Mouse (Mus musculus) liver, postnatal 0 days (tissue): ENCODE measurements around the gene Gsap. TPM values are rescaled to one million over a fixed set of nuclear protein-coding genes. Genes with fewer than 3 reads are reported as not detected.

Experiments used
- ATAC-seq: fragments of 200-750 bp; cut with Nextera tagmentation; 2 replicates; pipeline ENCODE4 v1.8.0; 2017; ENCODE audit warnings: mild to moderate bottlenecking, moderate library complexity
- DNase-seq: peaks from one replicate; pipeline ENCODE4 v3.0.0-alpha.2; 2016
- H3K27ac ChIP-seq: fragments of 300-500 bp; sonication (generic); 2 replicates; pipeline ENCODE4 v1.5.1; 2014; ENCODE audit warnings: antibody characterized with exemption, moderate library complexity, mild to moderate bottlenecking, low read depth
- H3K27me3 ChIP-seq: fragments of 300-500 bp; sonication (generic); 2 replicates; pipeline ENCODE4 v1.6.1; 2014; ENCODE audit warnings: low read length, control low read depth, mixed read lengths; ENCODE audit not compliant: insufficient read depth
- H3K36me3 ChIP-seq: fragments of 300-500 bp; sonication (generic); replicated peaks from 2 replicates; pipeline ENCODE4 v1.6.1; 2014; ENCODE audit warnings: mild to moderate bottlenecking, control low read depth, low read length, moderate library complexity, mixed read lengths; ENCODE audit not compliant: insufficient read depth
- H3K4me1 ChIP-seq: fragments of 300-500 bp; sonication (generic); 2 replicates; pipeline ENCODE4 v1.6.1; 2014; ENCODE audit warnings: antibody characterized with exemption, mild to moderate bottlenecking, control low read depth; ENCODE audit not compliant: insufficient read depth
- H3K4me2 ChIP-seq: fragments of 300-500 bp; sonication (generic); 2 replicates; pipeline ENCODE4 v1.6.1; 2014; ENCODE audit warnings: low read depth, mild to moderate bottlenecking, low read length, moderate library complexity, mixed read lengths
- H3K4me3 ChIP-seq: fragments of 300-500 bp; sonication (generic); 2 replicates; pipeline ENCODE4 v1.5.1; 2014; ENCODE audit warnings: low read depth, low read length
- H3K9ac ChIP-seq: fragments of 300-500 bp; sonication (generic); replicated peaks from 2 replicates; pipeline ENCODE4 v1.6.1; 2014; ENCODE audit warnings: mild to moderate bottlenecking, moderate library complexity
- H3K9me3 ChIP-seq: fragments of 300-500 bp; sonication (generic); 2 replicates; pipeline ENCODE4 v1.6.1; 2016; ENCODE audit warnings: mild to moderate bottlenecking, control low read depth, low read length, mixed read lengths
- CTCF ChIP-seq: sonication (generic); IDR thresholded peaks from 2 replicates; pipeline ENCODE4 v1.5.1; 2016; ENCODE audit warnings: antibody characterized with exemption, low read depth
- EP300 ChIP-seq: IDR thresholded peaks from 2 replicates; pipeline ENCODE4 v1.6.1; 2016; ENCODE audit warnings: antibody characterized with exemption, low read depth, mild to moderate bottlenecking
- WGBS: fragments of 180-500 bp; shearing (Covaris S2); extraction: QIAGEN DNeasy Blood & Tissue Kit; methylation state at CpG from one replicate; pipeline ENCODE4 v1.1.7; 2014; ENCODE audit not compliant: insufficient replicate concordance; 5-methylcytosine and 5-hydroxymethylcytosine counted together
- polyA plus RNA-seq: library from polyadenylated mRNA; unstranded; fragments of >200 nt; fragmentation: Nextera tagmentation; extraction: Ambion mirVana; gene quantifications from 2 replicates; pipeline ENCODE4 v1.2.1, GENCODE M21; 2015

The Gsap gene
- polyA plus RNA-seq, 1 experiment from 2014 or later = 2.9 TPM

GRCm38 (mm10) chr5:21288658-21289435, 102.8 kb downstream of the Gsap start:
- TF ChIP-seq EP300 = no peak
- TF ChIP-seq CTCF = no peak
- no peaks in the 10 kb centered on the region for H3K27me3 ChIP-seq
- ATAC-seq (0 out of 2 replicates have a peak, but pooled peaks have one; percentile 19), DNase-seq (no peak)
- H3K36me3 ChIP-seq = no peaks in the 10 kb centered on the region
- no peaks in the 10 kb centered on the region for H3K9me3 ChIP-seq
- H3K4me1 ChIP-seq = no peaks in the 10 kb centered on the region
- WGBS = 53% methylated on average over 7 of the region's 7 CpGs
- H3K4me2 ChIP-seq = no peak overlapping the region
- no peak overlapping the region for H3K27ac ChIP-seq
- H3K9ac ChIP-seq = no peak overlapping the region
- no peak overlapping the region for H3K4me3 ChIP-seq

DNA sequence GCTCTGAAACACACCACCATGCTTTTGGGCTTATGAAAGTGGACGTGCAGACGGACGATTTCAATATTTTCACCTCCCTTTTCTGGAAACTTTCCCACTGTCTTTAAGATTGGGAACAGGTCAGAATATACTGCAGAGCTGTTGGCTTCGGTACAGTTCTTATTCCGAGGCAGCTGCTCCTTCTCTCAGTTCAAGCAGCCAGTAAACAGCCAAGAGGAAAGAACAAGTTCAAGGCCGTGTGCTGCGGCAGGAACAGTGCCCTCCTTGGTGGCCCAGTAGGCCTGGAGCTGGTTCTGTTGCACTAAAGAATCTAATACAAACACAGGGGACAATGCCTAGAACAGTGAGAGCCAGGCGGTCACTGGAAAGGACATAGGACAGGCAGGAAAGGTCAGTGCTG, 104.5 kb downstream of the Gsap start:
- H3K27me3 ChIP-seq = no peaks in the 10 kb centered on the region
- no peak overlapping the region for H3K4me2 ChIP-seq
- no peaks in the 10 kb centered on the region for H3K36me3 ChIP-seq
- no peaks in the 10 kb centered on the region for H3K9me3 ChIP-seq
- 78% methylated on average over 8 of the region's 8 CpGs for WGBS
- H3K4me1 ChIP-seq = no peaks in the 10 kb centered on the region
- ATAC-seq (no peak), DNase-seq (no peak)
- H3K9ac ChIP-seq = no peak overlapping the region
- H3K4me3 ChIP-seq = no peak overlapping the region
- TF ChIP-seq CTCF (no peak), EP300 (no peak)
- H3K27ac ChIP-seq = no peak overlapping the region

- H3K4me3 ChIP-seq = no peak overlapping the region
- H3K27me3 ChIP-seq = no peaks in the 10 kb centered on the region
- ATAC-seq = no peak
- TF ChIP-seq CTCF = no peak
- no peak for TF ChIP-seq EP300
- no peak overlapping the region for H3K4me2 ChIP-seq
- no peaks in the 10 kb centered on the region for H3K4me1 ChIP-seq
- no peak overlapping the region for H3K27ac ChIP-seq
- 76% methylated on average over 8 of the region's 8 CpGs for WGBS
- H3K9me3 ChIP-seq = no peaks in the 10 kb centered on the region
- H3K9ac ChIP-seq = no peak overlapping the region
- H3K36me3 ChIP-seq = no peaks in the 10 kb centered on the region
- no peak for DNase-seq
Measured at GRCm38 (mm10) chr5:21295683-21296082, 109.6 kb downstream of the Gsap start.

DNA sequence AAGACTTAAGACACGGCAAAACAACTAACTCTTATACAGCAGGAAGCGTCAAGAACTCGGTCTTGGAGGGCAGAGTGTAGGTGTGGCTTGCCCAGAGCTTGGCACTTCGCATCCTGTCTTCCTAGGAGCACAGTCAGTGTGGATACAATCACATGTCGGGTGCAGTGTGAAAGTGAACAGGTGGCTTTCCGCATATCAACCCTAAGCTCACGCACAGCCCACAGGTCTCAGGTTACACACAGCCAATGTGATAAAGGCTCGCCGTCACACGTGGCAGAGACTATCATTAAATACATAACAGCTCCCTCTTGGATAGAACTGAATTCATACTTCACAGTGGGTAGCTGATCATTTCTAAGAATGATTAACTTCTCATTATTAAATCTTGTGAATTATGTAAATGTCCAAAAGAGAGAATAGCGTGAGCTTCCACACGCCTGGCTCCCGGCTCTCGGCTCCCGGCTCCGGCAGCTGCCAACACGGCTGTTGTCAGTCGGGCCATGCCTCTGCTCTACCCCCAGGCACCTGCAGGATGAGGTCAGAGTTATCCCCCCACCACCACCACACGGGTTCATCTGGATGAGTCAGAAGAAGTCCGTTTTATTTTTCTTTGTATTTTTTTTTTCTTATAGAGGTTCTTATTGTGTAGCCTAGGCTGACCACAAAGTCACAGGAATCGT, 113.2 kb downstream of the Gsap start:
- no peaks in the 10 kb centered on the region for H3K9me3 ChIP-seq
- H3K4me2 ChIP-seq = no peak overlapping the region
- no peak overlapping the region for H3K27ac ChIP-seq
- no peak overlapping the region for H3K9ac ChIP-seq
- no peak for DNase-seq
- no peaks in the 10 kb centered on the region for H3K4me1 ChIP-seq
- H3K27me3 ChIP-seq = no peaks in the 10 kb centered on the region
- TF ChIP-seq CTCF (no peak), EP300 (no peak)
- H3K36me3 ChIP-seq = no peaks in the 10 kb centered on the region
- no peak overlapping the region for H3K4me3 ChIP-seq
- 74% methylated on average over 21 of the region's 21 CpGs for WGBS
- ATAC-seq = no peak

- 79% methylated on average over 3 of the region's 3 CpGs for WGBS
Measured at GRCm38 (mm10) chr5:21300058-21300457, 114.0 kb downstream of the Gsap start.

GRCm38 (mm10) chr5:21301011-21301410, 115.0 kb downstream of the Gsap start:
- H3K9me3 ChIP-seq = no peaks in the 10 kb centered on the region
- H3K4me2 ChIP-seq = no peak overlapping the region
- TF ChIP-seq CTCF = no peak
- TF ChIP-seq EP300 = no peak
- no peaks in the 10 kb centered on the region for H3K27me3 ChIP-seq
- H3K4me1 ChIP-seq = no peaks in the 10 kb centered on the region
- DNase-seq (no peak), ATAC-seq (no peak)
- H3K36me3 ChIP-seq = no peaks in the 10 kb centered on the region
- no peak overlapping the region for H3K9ac ChIP-seq
- H3K4me3 ChIP-seq = no peak overlapping the region
- H3K27ac ChIP-seq = no peak overlapping the region
- WGBS = 66% methylated on average over 6 of the region's 6 CpGs

More at GRCm38 (mm10) chr5:21300058-21300457, 114.0 kb downstream of the Gsap start:
- no peak overlapping the region for H3K27ac ChIP-seq
- H3K36me3 ChIP-seq = no peaks in the 10 kb centered on the region
- H3K4me2 ChIP-seq = no peak overlapping the region
- TF ChIP-seq EP300 (no peak), CTCF (no peak)
- no peaks in the 10 kb centered on the region for H3K27me3 ChIP-seq
- no peak for ATAC-seq
- H3K9ac ChIP-seq = no peak overlapping the region
- no peak overlapping the region for H3K4me3 ChIP-seq
- no peaks in the 10 kb centered on the region for H3K9me3 ChIP-seq
- no peak for DNase-seq
- H3K4me1 ChIP-seq = no peaks in the 10 kb centered on the region
